Mouse (Mus musculus) intestine, postnatal 0 days (tissue): ENCODE data around the gene Myo1d. TPM values are rescaled to one million over a fixed set of nuclear protein-coding genes. Genes with fewer than 3 reads are reported as not detected.

ENCODE experiments used
- ATAC-seq: fragments of 200-750 bp; cut with Nextera tagmentation; 2 replicates; pipeline ENCODE4 v1.8.0; 2017; ENCODE audit warnings: mild to moderate bottlenecking, moderate TSS enrichment, moderate library complexity
- H3K27ac ChIP-seq: fragments of 300-500 bp; sonication (generic); 2 replicates; pipeline ENCODE4 v1.5.1; 2014; ENCODE audit warnings: mild to moderate bottlenecking, low read depth, low read length, moderate library complexity
- H3K27me3 ChIP-seq: fragments of 300-500 bp; sonication (generic); replicated peaks from 2 replicates; pipeline ENCODE4 v1.6.1; 2014; ENCODE audit warnings: low read length, mixed read lengths; ENCODE audit not compliant: control insufficient read depth, insufficient read depth
- H3K36me3 ChIP-seq: fragments of 300-500 bp; sonication (generic); 2 replicates; pipeline ENCODE4 v1.6.1; 2014; ENCODE audit warnings: mild to moderate bottlenecking, moderate library complexity; ENCODE audit not compliant: control insufficient read depth, insufficient read depth
- H3K4me1 ChIP-seq: fragments of 300-500 bp; sonication (generic); replicated peaks from 2 replicates; pipeline ENCODE4 v1.6.1; 2014; ENCODE audit warnings: antibody characterized with exemption, low read length, mixed read lengths; ENCODE audit not compliant: control insufficient read depth, insufficient read depth
- H3K4me2 ChIP-seq: fragments of 300-500 bp; sonication (generic); replicated peaks from 2 replicates; pipeline ENCODE4 v1.6.1; 2014; ENCODE audit warnings: low read depth, mild to moderate bottlenecking, moderate library complexity
- H3K4me3 ChIP-seq: fragments of 300-500 bp; sonication (generic); 2 replicates; pipeline ENCODE4 v1.5.1; 2014; ENCODE audit warnings: low read depth, low read length
- H3K9ac ChIP-seq: fragments of 300-500 bp; sonication (generic); 2 replicates; pipeline ENCODE4 v1.6.1; 2014; ENCODE audit warnings: mild to moderate bottlenecking, low read depth, low read length
- H3K9me3 ChIP-seq: fragments of 300-500 bp; sonication (generic); 2 replicates; pipeline ENCODE4 v1.6.1; 2016; ENCODE audit warnings: mixed run types; ENCODE audit not compliant: control insufficient read depth
- CTCF ChIP-seq: sonication (generic); IDR thresholded peaks from 2 replicates; pipeline ENCODE4 v1.5.1; 2016; ENCODE audit warnings: low read depth, mild to moderate bottlenecking, control low read depth, antibody characterized with exemption, moderate library complexity
- WGBS: fragments of 180-500 bp; shearing (Covaris S2); extraction: QIAGEN DNeasy Blood & Tissue Kit; methylation state at CpG from one replicate; pipeline ENCODE4 v1.1.7; 2014; 5-methylcytosine and 5-hydroxymethylcytosine counted together
- polyA plus RNA-seq: library from polyadenylated mRNA; unstranded; fragments of >200 nt; fragmentation: Nextera tagmentation; extraction: Ambion mirVana; gene quantifications from 2 replicates; pipeline ENCODE4 v1.2.1, GENCODE M21; 2015

Gene Myo1d
- polyA plus RNA-seq, 1 experiment from 2014 or later: 57.2 TPM

DNA sequence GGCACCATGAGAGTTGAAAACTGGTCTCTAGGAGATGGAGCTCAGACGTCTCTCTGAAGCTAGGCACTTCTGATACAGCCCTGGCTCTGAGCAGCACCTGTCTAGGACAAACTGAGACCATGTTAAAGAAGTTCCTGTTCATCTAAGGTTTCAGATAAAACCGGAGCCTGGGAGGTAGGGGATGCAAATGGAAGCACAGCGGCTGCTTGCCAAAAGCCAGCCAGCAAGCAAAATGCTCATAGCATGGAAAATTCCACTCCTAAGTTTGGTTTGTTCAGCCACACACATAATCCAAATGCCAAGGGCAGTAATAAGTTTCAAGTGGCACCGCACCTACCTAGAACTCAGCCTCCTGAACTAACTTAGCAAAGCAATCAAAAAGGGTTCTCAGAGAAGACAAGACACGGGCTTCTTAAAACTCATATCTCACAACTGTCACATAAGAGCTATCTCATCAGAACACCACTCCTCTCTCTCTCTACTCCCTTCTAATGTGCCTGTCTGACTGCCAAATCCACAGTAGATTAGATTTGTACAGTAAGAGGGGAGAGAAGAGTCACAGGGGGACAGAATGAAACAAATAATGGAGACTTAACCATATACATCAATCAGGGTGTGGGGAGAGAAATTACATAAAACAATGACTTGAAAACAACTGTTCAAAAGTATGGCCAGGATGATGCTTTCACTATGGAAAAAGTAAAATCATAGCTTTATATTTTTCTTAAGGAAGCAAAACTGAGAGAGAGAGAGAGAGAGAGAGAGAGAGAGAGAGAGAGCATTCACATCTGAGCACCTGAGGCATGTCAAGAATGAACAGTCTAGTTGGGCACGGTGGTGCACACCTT lies 13.1 kb downstream of the Myo1d start:
- no peak overlapping the region for H3K4me3 ChIP-seq
- H3K4me1 ChIP-seq: no peaks in the 10 kb centered on the region; the same call in 1 of the 2 replicates
- H3K27ac ChIP-seq: no peak overlapping the region
- ATAC-seq: no peak
- 64% methylated on average over 6 of the region's 6 CpGs for WGBS
- no peaks in the 10 kb centered on the region for H3K9me3 ChIP-seq
- H3K27me3 ChIP-seq: no peaks in the 10 kb centered on the region
- no peak for TF ChIP-seq CTCF
- no peaks in the 10 kb centered on the region; the same call in 1 of the 2 replicates for H3K36me3 ChIP-seq
- no peak overlapping the region for H3K4me2 ChIP-seq
- no peak overlapping the region for H3K9ac ChIP-seq

- H3K36me3 ChIP-seq: no peaks in the 10 kb centered on the region; the same call in 1 of the 2 replicates
- no peaks in the 10 kb centered on the region; the same call in 1 of the 2 replicates for H3K4me1 ChIP-seq
- H3K27ac ChIP-seq: no peak overlapping the region
- no peaks in the 10 kb centered on the region for H3K27me3 ChIP-seq
- H3K4me2 ChIP-seq: no peak overlapping the region
- WGBS: 88% methylated on average over 4 of the region's 4 CpGs
- no peak overlapping the region for H3K9ac ChIP-seq
- H3K4me3 ChIP-seq: no peak overlapping the region
- H3K9me3 ChIP-seq: no peaks in the 10 kb centered on the region
- no peak for ATAC-seq
- TF ChIP-seq CTCF: no peak
These were observed 13.8 kb downstream of the Myo1d start for GRCm38 (mm10) chr11:80766068-80766467.

GRCm38 (mm10) chr11:80762066-80762465 lies 17.8 kb downstream of the Myo1d start:
- no peak overlapping the region for H3K27ac ChIP-seq
- TF ChIP-seq CTCF: no peak
- 63% methylated on average over 4 of the region's 4 CpGs for WGBS
- no peak overlapping the region for H3K4me2 ChIP-seq
- no peaks in the 10 kb centered on the region for H3K4me1 ChIP-seq
- H3K9me3 ChIP-seq: no peaks in the 10 kb centered on the region
- no peaks in the 10 kb centered on the region for H3K36me3 ChIP-seq
- no peaks in the 10 kb centered on the region for H3K27me3 ChIP-seq
- no peak overlapping the region for H3K9ac ChIP-seq
- no peak overlapping the region for H3K4me3 ChIP-seq
- no peak for ATAC-seq

- TF ChIP-seq CTCF: no peak
- Histone ChIP-seq H3K27ac (no peak overlapping the region), H3K9me3 (no peaks in the 10 kb centered on the region), H3K4me1 (no peaks in the 10 kb centered on the region), H3K4me2 (no peak overlapping the region), H3K27me3 (no peaks in the 10 kb centered on the region), H3K36me3 (no peaks in the 10 kb centered on the region), H3K9ac (no peak overlapping the region), H3K4me3 (no peak overlapping the region)
- WGBS: 60% methylated on average over 3 of the region's 3 CpGs
- no peak for ATAC-seq
These were observed 18.4 kb downstream of the Myo1d start for GRCm38 (mm10) chr11:80761285-80761974.

GRCm38 (mm10) chr11:80759023-80759422 lies 20.8 kb downstream of the Myo1d start:
- 67% methylated on average over 3 of the region's 3 CpGs for WGBS
- no peaks in the 10 kb centered on the region for H3K36me3 ChIP-seq
- no peak overlapping the region for H3K4me2 ChIP-seq
- no peaks in the 10 kb centered on the region for H3K9me3 ChIP-seq
- no peaks in the 10 kb centered on the region for H3K27me3 ChIP-seq
- no peak for TF ChIP-seq CTCF
- H3K4me1 ChIP-seq: no peaks in the 10 kb centered on the region
- no peak overlapping the region for H3K9ac ChIP-seq
- no peak overlapping the region for H3K4me3 ChIP-seq
- ATAC-seq: no peak
- H3K27ac ChIP-seq: no peak overlapping the region

DNA sequence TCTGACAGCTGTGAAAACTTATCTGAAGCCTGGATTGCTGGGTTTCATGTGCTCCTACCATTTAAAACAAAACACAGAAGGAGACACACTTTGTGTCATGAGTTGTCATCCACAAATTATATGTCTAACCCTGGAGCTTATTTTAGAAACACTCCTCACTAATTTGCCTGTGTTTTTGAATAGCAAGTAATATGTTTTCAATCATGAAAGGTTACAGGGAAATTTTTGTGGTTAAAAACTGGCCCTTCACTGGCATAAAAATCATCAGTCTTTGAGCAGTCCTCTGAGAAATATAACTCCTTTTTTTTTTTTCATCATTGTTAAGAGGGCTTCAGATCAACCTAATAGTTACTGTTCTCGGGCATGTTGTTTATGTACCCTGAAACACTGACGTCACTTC lies 25.6 kb downstream of the Myo1d start:
- Histone ChIP-seq H3K27ac (no peak overlapping the region), H3K4me2 (no peak overlapping the region), H3K9ac (no peak overlapping the region), H3K4me1 (no peaks in the 10 kb centered on the region), H3K27me3 (no peaks in the 10 kb centered on the region), H3K36me3 (no peaks in the 10 kb centered on the region), H3K9me3 (no peaks in the 10 kb centered on the region), H3K4me3 (no peak overlapping the region)
- 73% methylated on average over 2 of the region's 2 CpGs for WGBS
- no peak for TF ChIP-seq CTCF
- ATAC-seq: no peak
